Mouse (Mus musculus) ES-Bruce4 (cell line): ENCODE data around the gene Ccdc151.

Experiments used
- CTCF ChIP-seq: IDR thresholded peaks from one replicate; pipeline ENCODE4 v1.8.1; 2011; ENCODE audit warnings: low read depth, low read length
- EP300 ChIP-seq: IDR thresholded peaks from 2 replicates; pipeline ENCODE4 v1.6.1; 2011; ENCODE audit warnings: low read depth, low read length; ENCODE audit not compliant: insufficient read depth

- TF ChIP-seq EP300 (no peak), CTCF (no peak)
Observed at GRCm38 (mm10) chr9:22024592-22024991, 22.2 kb upstream of the Ccdc151 start.
